Mouse (Mus musculus) left cerebral cortex, postnatal 25 days (tissue): Measurements from ENCODE around the gene Cachd1. TPM values are rescaled to one million over a fixed set of nuclear protein-coding genes. Genes with fewer than 3 reads are reported as not detected.

Source experiments
- DNase-seq, 2 experiments: peaks; one replicate each; pipeline ENCODE4 v3.0.0; 2022; ENCODE audit warnings: low spot score in 2 of 2, mixed read lengths in 1 of 2
- intact Hi-C: fragments of 180-260 bp; cut with DNase I; formaldehyde crosslinking; loops from one replicate; pipeline ENCODE4 v1.15.1; 2025
- total RNA-seq, 2 experiments: library from RNA; stranded (reverse); gene quantifications; 2 replicates each; pipeline ENCODE4 v1.2.3; 2021

Cachd1 gene
- total RNA-seq, 2 experiments from 2014 or later, result 14.1 to 16.0 TPM

DNA sequence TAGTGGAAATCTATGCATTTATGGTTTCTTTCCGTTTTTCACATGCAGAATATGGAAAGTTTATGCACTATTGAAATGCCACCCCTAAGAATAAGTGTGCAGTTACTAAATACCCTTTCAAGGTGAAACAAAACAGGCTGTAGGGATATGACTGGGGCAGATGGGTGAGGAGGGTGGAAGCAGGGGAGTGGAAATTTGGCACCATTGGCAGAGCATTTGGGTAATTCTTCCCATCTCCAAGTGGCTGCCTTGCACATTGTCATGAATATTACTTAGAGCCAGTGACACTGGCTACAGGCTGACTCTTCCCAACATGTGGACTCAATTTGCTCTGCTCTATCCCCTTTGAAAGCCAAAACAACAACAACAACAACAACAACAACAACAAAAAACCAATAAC is 77.0 kb downstream of the Cachd1 start:
- intact Hi-C loops, result no loop called here
- DNase-seq, result no peak

DNA sequence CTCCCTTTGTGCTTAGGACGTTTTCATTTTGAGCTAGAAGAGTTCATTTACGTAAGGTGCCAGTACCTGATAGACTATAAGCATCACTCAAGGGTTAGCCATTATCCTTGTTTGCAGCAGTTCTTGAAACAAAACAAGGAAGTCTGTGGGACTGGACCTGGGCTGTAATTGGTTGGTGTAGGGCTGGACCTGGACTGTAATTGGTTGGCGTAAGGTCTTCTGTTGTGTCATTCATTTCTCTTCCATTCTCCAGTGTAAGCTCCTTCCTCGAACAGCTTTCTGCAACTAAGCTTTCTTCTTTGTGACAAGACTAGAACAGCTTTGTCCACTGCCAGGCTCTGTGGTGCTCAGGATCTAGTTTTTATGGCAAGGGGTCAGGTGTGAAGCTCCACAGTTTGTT is 78.9 kb downstream of the Cachd1 start:
- no peak for DNase-seq
- intact Hi-C loops, result no loop called here

DNA sequence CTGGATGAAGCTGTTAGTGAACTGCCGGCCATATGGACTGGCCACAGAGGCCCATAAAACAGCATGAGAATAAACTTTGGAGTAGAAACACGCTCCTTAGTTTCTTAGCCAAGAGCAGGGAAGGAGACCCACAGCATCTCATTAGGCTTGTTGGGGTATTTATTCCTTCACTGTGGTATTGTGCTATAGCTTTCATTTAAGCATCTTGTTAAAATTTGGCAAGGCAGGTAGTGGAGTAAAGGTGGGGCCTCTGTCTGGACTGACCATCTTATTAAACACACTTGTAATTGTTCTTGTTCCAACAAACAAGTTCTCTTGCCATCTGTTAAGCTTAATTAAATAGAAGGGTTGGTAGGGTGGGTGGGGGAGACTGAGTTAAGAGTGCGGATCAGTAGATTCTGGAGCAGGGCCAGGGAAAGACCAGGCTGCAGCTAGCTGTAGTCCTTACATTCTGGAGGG is 81.0 kb downstream of the Cachd1 start:
- intact Hi-C loops, result no loop called here

DNA sequence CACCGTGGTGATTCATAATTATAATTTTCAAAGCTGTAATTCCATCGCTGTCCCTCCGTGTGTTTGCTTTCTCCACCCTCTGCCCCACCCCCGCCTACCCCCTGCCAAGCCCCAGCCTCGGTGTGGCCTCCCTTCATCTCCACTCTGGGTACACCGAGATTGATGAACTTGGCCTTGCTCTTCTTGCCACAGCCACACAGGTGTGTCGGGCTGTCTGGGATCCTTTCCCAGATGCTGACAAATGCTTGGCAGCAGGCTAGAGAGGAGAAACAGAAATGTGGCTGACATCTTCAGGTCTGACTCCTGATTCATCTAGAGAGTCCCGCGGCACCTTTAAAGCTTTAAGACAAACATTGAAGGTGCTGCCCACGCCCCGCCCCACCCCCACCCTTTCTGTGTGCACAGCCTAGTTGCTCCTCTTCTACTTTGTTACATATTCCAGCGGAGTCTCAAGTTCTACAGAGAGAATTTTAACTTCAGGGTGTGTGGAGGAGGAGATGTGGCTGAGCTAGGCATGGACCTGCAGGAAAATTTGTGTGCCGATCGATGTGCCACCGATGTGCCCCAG is 87.5 kb downstream of the Cachd1 start:
- no peak for DNase-seq
- intact Hi-C loops, result no loop called here

More for the DNA sequence above, 81.0 kb downstream of the Cachd1 start:
- no peak for DNase-seq

DNA sequence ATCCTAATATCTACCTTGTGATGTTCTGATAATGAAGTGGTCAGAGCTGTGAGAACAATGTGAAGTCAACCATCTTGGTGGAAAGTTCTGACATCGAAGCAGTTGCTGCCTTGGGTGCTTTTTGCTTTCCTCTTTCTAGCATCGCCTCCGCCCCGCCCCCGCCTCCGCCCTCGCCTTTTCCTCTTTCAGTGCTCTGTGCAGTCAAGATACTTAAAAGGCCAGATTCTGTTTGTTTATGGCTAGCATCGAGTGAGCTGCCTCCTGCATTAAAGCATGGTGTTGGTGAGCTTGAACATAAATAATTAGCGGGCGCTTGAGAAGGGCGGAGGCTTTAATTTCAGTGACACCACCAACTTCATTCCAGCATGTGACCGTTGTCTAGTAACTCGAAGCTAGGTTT is 88.9 kb downstream of the Cachd1 start:
- intact Hi-C loops, result no loop called here
- no peak for DNase-seq

DNA sequence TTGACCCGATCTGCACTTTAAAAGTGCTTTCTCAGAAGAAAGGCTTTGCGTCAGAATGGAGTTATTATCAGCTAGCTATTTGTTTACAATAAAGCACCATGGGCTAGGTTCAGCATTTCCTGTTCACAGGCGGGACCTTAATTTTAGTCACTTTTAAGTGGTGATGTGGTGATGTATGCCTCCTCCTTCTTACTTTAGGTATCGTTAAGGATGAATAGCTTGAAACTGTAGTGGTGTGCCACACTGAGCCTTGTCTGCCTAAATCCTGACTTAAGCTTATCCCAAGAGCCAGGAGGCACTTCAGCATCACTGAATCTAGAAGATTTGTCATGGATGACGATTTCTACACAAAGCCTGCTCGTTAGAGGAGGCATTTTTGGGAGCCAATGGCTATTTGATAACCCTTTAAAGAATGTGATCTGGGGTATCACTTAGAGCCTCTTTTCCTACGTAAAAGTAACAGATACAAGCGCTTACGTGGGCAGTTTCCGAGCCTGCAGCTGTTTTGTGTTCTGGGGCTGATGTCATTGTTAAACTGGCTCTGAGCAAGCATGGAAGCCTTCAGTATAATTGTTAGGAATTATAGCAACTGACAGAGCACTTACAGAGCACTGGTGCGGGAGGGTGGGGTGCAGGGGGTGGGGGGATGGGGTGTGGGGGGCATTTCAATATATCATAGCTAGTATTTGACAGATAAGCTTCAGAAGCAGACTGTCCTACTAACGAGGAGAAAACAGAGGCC is 89.7 kb downstream of the Cachd1 start:
- no peak for DNase-seq
- intact Hi-C loops, result no loop called here

DNA sequence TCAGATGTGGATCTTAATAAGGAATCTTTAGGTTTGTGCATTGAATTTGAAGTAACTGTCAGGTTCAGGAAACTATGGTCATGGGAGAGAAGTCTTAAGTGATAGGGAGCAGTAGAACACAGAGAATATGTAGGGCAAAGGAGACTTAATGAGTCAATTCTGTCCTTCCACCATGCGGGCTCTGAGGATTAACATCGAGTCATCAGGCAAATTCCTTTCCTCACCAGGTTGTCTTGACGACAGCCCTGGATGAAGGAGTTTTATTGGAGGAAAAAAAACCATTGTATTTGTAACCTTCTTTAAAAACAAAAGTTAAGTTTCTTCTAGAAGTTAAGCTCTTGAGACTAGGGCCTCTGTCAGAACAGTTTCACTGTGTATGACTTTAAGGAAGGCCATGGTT is 100.9 kb downstream of the Cachd1 start:
- intact Hi-C loops, result no loop called here
- DNase-seq, result no peak

DNA sequence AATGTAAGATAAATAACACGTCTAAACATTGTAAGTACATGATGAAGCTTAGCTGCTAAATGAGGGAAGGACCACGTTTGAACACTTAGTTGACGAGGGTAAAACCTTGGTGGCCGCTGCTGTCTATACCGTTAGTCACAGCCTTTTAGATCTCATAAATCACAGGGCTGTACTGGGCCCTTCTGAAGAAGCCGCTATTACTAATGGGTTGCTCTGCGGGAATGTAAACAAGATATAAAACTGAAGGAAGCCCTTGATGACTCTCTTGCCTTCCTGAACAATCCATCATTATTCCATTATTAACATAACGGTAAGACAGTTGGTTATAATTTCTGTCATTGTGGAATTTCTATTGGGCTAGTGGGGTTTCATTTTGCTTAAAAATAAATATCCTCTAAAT is 102.9 kb downstream of the Cachd1 start:
- intact Hi-C loops, result no loop called here
- DNase-seq, result no peak

DNA sequence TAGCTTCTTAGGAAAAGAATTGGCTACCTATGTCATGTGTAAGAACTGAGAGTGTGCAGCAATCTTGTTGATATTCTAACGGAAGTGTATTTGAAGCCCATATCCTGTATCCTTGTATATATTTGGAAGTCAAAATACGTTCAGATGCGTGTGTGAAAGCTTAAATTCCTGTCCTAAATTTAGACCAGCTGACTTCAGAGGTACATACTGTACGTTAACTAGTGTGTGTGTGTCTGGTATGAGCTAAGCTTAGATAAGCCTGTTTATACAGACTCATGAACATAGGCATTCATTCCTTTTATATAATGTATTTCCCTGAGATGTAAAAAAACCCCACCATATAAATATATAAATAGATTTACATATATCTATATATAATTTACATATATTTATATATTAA is 103.6 kb downstream of the Cachd1 start:
- intact Hi-C loops, result no loop called here
- DNase-seq, result no peak

DNA sequence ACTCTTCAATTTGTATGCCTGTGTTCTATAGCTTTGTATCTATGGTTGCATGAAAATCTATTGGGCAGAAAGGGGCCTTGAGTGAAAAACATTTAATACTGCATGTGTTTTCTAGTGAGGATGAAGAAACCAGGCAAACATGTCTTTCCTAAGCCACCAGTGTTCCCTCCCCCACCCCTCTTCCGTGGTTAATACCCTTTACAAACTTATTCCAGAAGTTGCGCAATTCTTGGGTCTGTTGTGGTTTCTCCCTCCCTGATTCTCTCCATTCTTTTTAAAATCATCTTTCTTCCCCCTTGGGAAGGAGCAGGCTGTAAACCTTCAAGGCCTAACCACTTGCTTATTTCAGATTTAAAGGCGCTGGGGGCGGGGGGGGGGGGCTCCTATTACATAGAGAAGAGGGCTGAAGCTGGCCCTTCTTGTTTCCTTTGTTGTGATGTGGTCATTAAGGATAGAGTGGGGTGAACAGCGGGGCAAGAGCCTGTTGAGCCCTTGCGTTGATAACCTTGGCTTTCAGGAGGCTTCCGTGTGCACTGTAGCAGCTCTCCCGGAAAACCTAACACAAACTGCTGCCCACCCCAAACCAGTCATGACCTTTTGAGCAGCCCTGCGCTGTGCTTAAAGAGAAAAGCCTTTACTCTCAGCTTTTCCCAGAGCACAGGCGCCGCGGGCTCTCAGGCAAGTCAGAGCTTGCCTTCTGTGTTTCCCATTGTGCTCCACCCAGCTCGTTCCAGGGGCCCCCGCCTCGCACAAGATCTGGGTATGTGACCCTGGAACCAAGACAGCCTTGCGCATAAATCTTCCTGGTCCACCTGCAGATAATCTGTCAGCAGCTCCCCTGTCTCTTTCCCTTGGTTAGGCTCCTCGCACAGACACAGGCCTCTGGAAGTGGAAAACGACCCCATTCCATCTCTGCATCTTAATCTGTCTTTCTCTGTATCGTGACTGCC is 109.6 kb downstream of the Cachd1 start:
- no peak for DNase-seq
- intact Hi-C loops, result no loop called here

DNA sequence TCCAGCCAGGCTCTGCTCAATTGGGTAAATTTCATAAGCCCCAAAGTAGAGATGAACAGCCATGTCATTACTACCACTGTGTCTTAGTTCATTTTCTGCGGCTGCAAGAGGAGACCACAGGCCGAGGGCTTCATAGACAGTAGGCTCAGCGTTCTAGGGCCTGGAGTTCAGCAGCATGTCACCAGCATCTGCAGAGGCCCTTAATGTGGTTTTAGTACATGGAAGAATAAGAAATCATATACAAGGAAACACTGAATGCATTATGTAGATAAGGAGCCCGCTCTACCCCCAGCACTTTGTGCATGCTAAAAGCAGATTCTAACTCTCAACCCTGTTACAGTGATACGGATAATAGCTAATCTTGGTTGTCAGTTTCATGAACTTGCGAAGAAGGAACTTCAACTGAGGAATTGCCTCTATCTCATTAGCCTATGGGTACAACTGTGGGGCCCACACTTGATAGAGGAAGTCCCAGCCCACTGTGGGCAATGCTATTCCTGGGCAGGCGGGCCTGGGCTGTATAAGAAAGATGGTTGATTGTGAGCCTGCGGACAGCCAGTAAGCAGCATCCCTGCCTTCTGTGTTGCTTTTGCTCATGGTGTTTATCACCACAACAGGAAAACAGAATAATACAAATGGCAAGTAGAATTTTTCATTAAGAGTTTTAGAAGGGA is 110.4 kb downstream of the Cachd1 start:
- DNase-seq, result no peak
- intact Hi-C loops, result no loop called here

DNA sequence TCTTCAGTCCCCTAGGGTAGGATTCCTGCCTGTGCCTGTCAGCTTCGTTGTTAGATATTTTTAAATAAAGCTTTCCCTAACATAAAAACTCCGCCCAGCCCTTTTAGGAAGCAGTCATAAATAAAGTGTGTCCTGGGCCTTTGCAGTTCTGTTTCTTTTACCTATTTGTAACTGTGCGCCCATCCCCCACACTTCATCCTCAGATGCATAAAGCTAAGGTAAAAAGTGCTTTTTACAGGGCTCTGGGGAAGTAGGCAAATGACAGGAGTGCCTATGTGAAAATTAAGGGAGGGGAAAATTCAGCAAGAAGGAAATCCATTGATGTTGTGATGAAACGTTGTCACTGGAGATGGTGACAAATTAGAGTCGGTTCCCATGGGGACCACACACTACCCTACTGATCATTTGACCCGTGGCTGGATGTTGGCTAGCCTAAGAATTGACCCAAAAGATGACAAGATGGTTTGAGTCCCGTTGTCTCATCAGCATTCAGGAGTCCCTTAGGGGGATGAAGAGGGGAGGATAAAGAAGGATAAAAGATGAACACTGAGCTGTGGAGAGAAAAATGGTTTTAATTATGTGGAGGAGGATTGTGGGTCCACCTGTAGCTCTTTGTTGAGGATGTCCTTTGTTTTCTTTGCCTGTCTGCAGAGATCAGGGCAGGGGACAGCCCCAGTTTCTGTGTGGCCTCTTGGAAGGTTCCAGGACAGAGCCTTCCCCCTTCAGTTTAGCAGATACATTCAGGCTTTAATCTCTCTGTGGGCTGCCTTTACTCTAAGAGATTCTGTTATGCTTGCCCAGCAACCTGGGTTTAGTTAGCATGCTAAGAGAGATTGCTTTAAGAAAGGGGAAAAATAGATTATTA is 113.9 kb downstream of the Cachd1 start:
- no peak for DNase-seq
- intact Hi-C loops, result no loop called here

DNA sequence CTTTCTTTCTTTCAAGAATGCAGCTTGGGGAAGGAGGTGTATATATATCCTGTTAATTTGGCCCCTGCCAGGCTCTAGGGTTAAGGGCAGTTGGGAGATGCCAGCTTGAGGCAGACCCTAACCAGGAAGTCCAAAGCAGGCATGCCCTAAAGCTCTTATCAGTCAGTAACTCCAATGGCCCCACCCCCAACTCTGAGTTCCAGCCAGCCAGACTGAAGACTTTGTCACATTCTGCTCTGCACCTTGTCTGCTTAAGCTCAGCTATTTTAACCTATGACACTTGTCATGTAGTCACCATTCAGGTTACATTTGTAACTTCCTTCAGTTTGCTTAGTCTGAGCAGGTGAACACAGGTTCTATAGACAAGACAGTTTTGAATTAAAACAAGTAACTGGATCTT is 117.3 kb downstream of the Cachd1 start:
- intact Hi-C loops, result no loop called here
- DNase-seq, result no peak

DNA sequence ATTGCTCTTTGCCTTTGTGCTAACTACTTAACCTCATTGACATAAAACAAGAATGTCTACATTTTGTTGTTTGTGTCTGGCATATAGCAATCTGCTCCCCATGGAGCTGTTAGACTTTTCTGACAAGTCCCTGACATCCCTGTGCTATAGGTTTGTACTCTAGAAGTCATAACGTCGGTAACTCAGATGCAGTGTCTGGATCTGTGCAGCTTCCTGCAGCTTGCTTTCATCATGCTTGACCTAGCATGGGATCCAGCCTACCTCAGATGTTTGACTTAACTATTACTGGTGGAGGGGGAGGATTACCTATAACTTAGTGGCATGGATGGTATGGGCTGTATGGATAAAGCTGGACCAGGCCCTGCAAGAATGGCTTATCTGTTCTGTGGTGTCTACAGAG is 117.7 kb downstream of the Cachd1 start:
- intact Hi-C loops, result no loop called here
- DNase-seq, result no peak

DNA sequence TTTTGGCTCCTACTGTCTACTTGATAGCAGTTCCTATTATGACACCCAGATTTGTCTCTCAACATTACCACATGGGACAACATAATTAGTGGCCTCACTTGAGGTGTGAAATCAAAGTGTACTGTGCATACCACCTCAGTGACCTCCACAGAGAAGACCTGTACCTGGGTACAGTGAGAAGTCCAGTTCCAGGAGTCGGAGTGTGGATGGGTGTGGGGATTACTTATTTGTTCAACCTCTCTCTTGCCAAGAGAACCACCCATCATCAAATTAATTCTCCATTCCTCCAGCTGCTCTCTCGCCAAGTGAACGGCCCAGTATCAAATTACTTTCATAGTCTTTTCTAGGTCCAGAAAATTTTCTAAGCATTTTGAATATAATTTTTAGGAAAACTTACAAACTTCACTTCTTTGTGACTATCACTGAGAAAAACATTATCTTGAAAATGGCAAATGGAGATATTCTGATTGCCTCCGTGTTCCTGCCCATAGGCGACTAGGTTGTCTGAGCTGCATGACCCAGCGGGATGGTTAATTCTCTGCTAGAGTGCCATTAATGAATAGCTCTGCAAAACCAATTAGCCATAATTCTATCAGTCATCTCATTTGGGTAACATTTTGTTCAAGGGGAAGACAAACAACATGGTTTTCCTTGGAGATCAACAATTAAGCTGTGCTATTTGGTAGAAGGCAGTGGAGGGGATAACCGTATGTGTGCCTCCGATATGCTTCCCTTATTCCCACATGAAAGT is 120.0 kb downstream of the Cachd1 start:
- no peak for DNase-seq
- intact Hi-C loops, result no loop called here

DNA sequence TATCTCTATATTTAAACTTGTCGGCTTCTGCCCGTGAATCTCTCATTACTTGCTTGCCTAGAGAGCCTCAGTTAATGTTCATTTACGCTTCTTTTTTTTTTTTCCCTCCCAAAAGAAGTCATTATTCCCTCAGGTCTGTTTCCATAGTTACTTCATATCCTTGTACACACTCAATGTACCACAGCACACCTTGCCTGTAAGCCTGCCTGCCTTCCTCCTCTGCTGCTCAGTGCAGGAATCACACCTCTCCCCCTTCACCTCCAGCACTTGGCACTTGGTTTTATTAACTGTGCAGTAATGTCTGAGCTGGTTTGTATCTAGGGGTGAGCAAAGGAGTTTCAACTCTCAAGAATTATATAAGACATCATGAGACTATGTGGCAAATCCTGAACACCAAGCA is 121.5 kb downstream of the Cachd1 start:
- intact Hi-C loops, result no loop called here
- DNase-seq, result no peak

DNA sequence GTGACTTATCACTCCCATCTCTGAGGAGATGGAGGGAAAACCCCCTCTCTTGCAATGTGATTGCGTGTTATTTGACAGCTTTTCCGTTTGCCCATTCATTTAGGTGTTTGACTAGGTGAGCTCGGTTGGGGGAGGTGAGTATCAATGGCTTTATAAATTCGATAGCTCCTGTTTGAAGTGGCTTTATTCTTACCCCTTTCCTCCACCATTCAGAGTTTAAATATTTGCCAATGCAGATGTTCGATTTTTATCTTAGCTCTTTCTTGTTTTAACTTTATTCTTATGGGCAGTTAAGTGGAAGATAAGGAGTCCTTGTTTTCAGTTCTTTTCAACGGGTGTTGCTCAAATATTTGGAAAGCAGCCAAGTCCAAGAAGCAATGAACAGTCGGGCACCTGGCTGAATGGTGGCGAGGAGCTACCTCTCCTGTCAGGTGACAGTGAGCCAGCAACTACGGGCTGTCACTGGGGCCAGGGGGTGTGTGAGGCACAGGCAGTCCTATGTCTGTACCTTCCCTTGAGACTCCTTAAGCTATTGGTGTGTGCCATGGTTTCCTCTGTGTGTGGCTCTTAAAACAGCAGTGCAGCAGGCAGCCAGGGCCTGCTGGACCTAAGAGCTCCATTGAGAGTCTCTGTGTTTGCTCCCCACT is 133.3 kb downstream of the Cachd1 start:
- intact Hi-C loops, result no loop called here
- DNase-seq, result no peak
